Mouse (Mus musculus) E14TG2a.4 (cell line): Measurements from ENCODE around the gene Abhd4.

Source experiments
- CTCF ChIP-seq: conservative IDR thresholded peaks from 2 replicates; pipeline ENCODE4 v1.5.1; 2014; ENCODE audit warnings: low read length
- POU5F1 ChIP-seq: IDR thresholded peaks from 2 replicates; pipeline ENCODE4 v1.6.1; 2014; ENCODE audit warnings: low read length, borderline replicate concordance

DNA sequence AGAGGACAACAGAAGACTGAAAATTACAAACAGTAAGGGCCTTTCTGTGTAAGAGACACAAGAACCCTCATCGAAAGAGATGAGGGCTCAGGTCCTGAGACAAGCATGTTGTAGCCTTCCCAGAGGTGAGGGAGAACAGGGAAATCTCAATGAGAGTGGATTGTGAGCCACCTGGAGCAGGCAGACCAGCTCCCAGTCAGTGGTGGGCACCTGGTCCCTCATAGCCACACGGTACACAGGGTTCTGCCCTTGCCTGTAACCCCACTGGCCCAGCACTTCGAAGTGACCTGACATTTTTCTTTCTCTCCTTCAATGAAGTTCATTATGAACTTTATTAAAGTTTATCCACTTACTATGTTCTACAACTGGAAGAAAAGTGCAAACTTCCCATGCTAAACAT, 18.7 kb downstream of the Abhd4 start:
- no peak for TF ChIP-seq CTCF
- no peak for TF ChIP-seq POU5F1
